Mouse (Mus musculus): ENCODE results near the gene Acox1. TPM values are rescaled to one million over a fixed set of nuclear protein-coding genes. Genes with fewer than 3 reads are reported as not detected.

The Acox1 gene
- total RNA-seq (2014; rRNA removed) (89.4 and 108 TPM in 2 replicates), polyA plus RNA-seq (2015; fragmentation: Nextera tagmentation; extraction: Ambion mirVana) (43.8 and 58.2 TPM in 2 replicates)

DNA sequence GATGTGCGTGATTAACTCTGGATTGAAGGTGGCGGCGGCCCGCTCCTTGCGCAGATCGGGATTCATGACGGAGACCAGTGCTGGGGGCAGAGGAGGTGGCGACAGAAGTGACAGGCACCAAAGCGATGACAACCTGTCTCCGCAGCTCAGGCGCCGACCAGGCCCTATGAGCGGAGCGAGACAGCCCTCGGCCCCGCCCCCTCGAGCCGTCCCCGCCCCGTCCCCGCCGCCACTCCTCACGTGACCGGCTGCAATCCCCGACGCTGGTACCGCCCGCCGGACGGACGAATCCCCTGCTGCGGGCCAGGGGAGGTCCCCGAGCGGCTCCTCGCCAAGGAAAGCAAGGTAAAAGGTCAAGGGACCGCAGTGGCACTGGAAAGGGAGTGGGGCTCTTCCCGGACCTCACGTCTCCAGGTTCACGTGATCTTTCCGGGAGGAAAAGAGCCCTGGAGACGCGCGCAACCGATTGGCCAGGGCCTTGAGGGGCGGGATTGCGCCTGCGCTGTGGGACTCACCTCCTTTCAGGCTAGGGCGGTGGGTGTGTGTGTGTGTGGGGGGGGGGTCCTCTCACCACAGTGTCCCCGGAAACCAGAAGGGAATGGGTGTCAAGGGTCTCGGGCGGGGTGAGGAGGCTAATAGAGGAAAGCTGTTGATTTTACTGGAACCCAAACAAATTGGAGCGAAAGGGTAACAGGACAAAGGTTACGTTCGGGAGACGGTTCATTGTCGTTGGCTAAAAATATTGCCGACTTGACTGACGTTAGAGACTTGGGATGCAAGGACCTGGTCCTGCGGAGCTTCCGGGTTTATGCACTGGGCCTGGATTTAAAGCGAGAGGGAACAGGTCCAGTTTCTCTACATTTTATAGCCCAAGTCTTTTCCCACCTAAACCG, at the start of gene Acox1, which contains the start of gene Ten1:
Gene Acox1, minus strand, starts transcription at position 407 of the 893 bp plus-strand sequence.
Gene Ten1, plus strand, starts transcription at position 217 of the 893 bp plus-strand sequence.
- TF ChIP-seq CTCF (IDR thresholded peaks at IDR 0.05; ENCODE audit: low read depth), result no peak

GRCm38 (mm10) chr11:116247502-116248222, 48.8 kb upstream of the Acox1 start:
- no peak for TF ChIP-seq CTCF (IDR thresholded peaks at IDR 0.05; ENCODE audit: low read depth)
- Histone ChIP-seq H3K4me3 (ENCODE audit: low read depth, low read length) (no peak overlapping the region), H3K36me3 (ENCODE audit: insufficient read depth) (peaks cover 96% of the 10 kb centered on the region), H3K9me3 (ENCODE audit: low read length) (no peaks in the 10 kb centered on the region), H3K4me2 (ENCODE audit: low read depth) (no peak overlapping the region), H3K27me3 (ENCODE audit: insufficient read depth, low read length) (no peaks in the 10 kb centered on the region), H3K9ac (no peak overlapping the region), H3K4me1 (ENCODE audit: insufficient read depth) (no peaks in the 10 kb centered on the region), H3K27ac (ENCODE audit: low read depth, low read length) (no peak overlapping the region)
- 85% methylated on average over 14 of the region's 14 CpGs for WGBS
- DNase-seq (no peak), ATAC-seq (no peak)

More for the DNA sequence above, at the start of gene Acox1, which contains the start of gene Ten1:
- ATAC-seq (peak; percentile 98), DNase-seq (peak; percentile 99)
- WGBS, result 2% methylated on average over 56 of the region's 62 CpGs
- H3K9ac ChIP-seq, result peak within 1 kb of the TSS; percentile 84
- H3K36me3 ChIP-seq (ENCODE audit: insufficient read depth), result peaks cover 6% of the 10 kb centered on the region
- H3K4me3 ChIP-seq (ENCODE audit: low read depth, low read length), result peak within 1 kb of the TSS; percentile 83
- H3K4me2 ChIP-seq (ENCODE audit: low read depth), result peak within 1 kb of the TSS; percentile 55
- no peaks in the 10 kb centered on the region for H3K9me3 ChIP-seq (ENCODE audit: low read length)
- H3K27me3 ChIP-seq (ENCODE audit: insufficient read depth, low read length), result no peaks in the 10 kb centered on the region
- H3K27ac ChIP-seq (ENCODE audit: low read depth, low read length), result peak within 1 kb of the TSS; percentile 97
- peaks cover 10% of the 10 kb centered on the region; the same call in 1 of the 2 replicates for H3K4me1 ChIP-seq (ENCODE audit: insufficient read depth)

DNA sequence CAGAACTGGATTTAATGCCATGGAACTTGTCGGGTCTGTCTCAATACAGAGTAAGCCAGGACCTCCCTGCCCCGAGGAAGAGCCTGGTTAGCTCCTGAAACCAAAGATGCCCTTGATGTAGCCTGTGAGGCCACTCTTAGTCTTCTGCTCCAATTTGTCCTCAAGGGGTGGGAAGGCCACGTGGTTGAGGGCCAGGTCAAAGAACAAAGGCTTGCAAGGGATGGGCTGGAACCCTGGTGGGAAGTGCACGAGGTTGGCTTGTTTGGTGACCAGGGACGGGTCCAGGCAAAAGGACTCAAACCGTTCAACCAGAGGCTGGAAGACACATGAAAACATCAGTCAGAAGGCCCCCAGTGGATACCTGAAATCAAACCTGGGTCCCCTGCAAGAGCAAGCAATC, 46.8 kb upstream of the Acox1 start:
- DNase-seq, result no peak
- H3K9me3 ChIP-seq (ENCODE audit: low read length), result no peaks in the 10 kb centered on the region
- peaks cover 77% of the 10 kb centered on the region for H3K36me3 ChIP-seq (ENCODE audit: insufficient read depth)
- no peak overlapping the region for H3K4me3 ChIP-seq (ENCODE audit: low read depth, low read length)
- no peak overlapping the region for H3K27ac ChIP-seq (ENCODE audit: low read depth, low read length)
- no peak for ATAC-seq
- no peaks in the 10 kb centered on the region for H3K27me3 ChIP-seq (ENCODE audit: insufficient read depth, low read length)
- WGBS, result 86% methylated on average over 6 of the region's 6 CpGs
- no peak for TF ChIP-seq CTCF (IDR thresholded peaks at IDR 0.05; ENCODE audit: low read depth)
- H3K9ac ChIP-seq, result no peak overlapping the region
- no peaks in the 10 kb centered on the region for H3K4me1 ChIP-seq (ENCODE audit: insufficient read depth)
- H3K4me2 ChIP-seq (ENCODE audit: low read depth), result no peak overlapping the region

DNA sequence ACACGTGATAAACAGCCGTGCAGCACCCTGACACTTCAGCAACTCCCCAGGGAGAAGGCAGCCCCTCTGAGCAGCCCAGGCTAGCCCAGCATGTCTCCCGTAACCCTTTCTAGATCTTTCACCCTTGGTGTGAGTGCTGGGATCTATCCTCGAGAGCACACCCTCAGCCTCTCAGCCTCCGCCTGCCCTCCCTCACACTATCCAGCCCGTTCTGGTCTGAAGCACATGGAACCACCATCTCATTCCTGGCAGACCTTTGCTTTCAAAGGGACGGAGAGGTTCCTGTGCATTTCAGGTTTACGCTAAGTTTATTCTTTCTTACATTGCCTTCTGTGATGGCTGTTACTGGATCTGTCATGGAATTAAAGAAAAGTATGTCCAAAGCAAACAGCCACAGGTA, 45.7 kb upstream of the Acox1 start:
- no peak overlapping the region for H3K9ac ChIP-seq
- no peaks in the 10 kb centered on the region for H3K9me3 ChIP-seq (ENCODE audit: low read length)
- H3K4me1 ChIP-seq (ENCODE audit: insufficient read depth), result no peaks in the 10 kb centered on the region
- no peak for ATAC-seq
- no peak for TF ChIP-seq CTCF (IDR thresholded peaks at IDR 0.05; ENCODE audit: low read depth)
- no peak overlapping the region for H3K27ac ChIP-seq (ENCODE audit: low read depth, low read length)
- no peak overlapping the region for H3K4me2 ChIP-seq (ENCODE audit: low read depth)
- no peak overlapping the region for H3K4me3 ChIP-seq (ENCODE audit: low read depth, low read length)
- no peak for DNase-seq
- no peaks in the 10 kb centered on the region for H3K27me3 ChIP-seq (ENCODE audit: insufficient read depth, low read length)
- peaks cover 66% of the 10 kb centered on the region for H3K36me3 ChIP-seq (ENCODE audit: insufficient read depth)
- WGBS, result 89% methylated on average over 8 of the region's 8 CpGs

- DNase-seq (no peak), ATAC-seq (no peak)
- peaks cover 38% of the 10 kb centered on the region for H3K36me3 ChIP-seq (ENCODE audit: insufficient read depth)
- H3K4me1 ChIP-seq (ENCODE audit: insufficient read depth), result no peaks in the 10 kb centered on the region
- H3K27me3 ChIP-seq (ENCODE audit: insufficient read depth, low read length), result 0 out of 2 replicates have a peak, but pooled peaks cover 3% of the 10 kb centered on the region
- no peak overlapping the region for H3K9ac ChIP-seq
- no peak for TF ChIP-seq CTCF (IDR thresholded peaks at IDR 0.05; ENCODE audit: low read depth)
- no peak overlapping the region for H3K4me2 ChIP-seq (ENCODE audit: low read depth)
- no peaks in the 10 kb centered on the region for H3K9me3 ChIP-seq (ENCODE audit: low read length)
- no peak overlapping the region for H3K27ac ChIP-seq (ENCODE audit: low read depth, low read length)
- 65% methylated on average over 12 of the region's 12 CpGs for WGBS
- no peak overlapping the region for H3K4me3 ChIP-seq (ENCODE audit: low read depth, low read length)
Measured at GRCm38 (mm10) chr11:116241744-116242235, 42.9 kb upstream of the Acox1 start.

DNA sequence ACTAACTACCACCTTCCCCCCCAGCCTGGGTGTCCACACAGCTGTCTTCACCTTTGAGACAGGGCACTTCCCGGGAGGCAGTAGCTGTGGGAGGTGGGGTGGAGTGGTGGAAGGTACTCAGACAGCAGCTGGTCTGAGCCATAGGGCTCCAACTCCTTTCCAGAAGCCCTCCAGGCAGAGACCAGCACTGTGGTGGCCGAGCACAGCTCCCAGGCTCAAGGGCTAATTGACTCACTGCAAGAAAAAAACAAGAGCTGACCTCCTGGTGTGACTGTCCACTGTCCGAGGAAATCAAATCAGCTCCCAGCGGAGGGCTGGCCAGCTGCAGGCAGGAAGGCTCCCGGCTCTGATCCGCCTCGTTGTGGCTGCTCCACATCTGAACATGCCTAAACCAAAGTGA, 41.0 kb upstream of the Acox1 start:
- Histone ChIP-seq H3K4me1 (ENCODE audit: insufficient read depth) (no peaks in the 10 kb centered on the region), H3K4me3 (ENCODE audit: low read depth, low read length) (no peak overlapping the region), H3K27ac (ENCODE audit: low read depth, low read length) (no peak overlapping the region), H3K27me3 (ENCODE audit: insufficient read depth, low read length) (0 out of 2 replicates have a peak, but pooled peaks cover 3% of the 10 kb centered on the region), H3K9me3 (ENCODE audit: low read length) (no peaks in the 10 kb centered on the region), H3K4me2 (ENCODE audit: low read depth) (no peak overlapping the region), H3K9ac (no peak overlapping the region), H3K36me3 (ENCODE audit: insufficient read depth) (peaks cover 18% of the 10 kb centered on the region)
- DNase-seq (no peak), ATAC-seq (no peak)
- no peak for TF ChIP-seq CTCF (IDR thresholded peaks at IDR 0.05; ENCODE audit: low read depth)
- WGBS, result 11% methylated on average over 7 of the region's 7 CpGs
